Mouse (Mus musculus) CH12.LX (cell line): Measurements from ENCODE around the gene 1700067K01Rik. TPM values are rescaled to one million over a fixed set of nuclear protein-coding genes. Genes with fewer than 3 reads are reported as not detected.

Experiments
- DNase-seq: peaks from one replicate; pipeline ENCODE4 v3.0.0-alpha.2; 2013; ENCODE audit errors: extremely low read depth
- H3K27ac ChIP-seq: 2 replicates; pipeline ENCODE4 v1.5.1; 2012; ENCODE audit warnings: low read depth, mild to moderate bottlenecking, control low read depth, moderate library complexity; ENCODE audit not compliant: insufficient read depth
- H3K27me3 ChIP-seq: replicated peaks from 2 replicates; pipeline ENCODE3; 2012; ENCODE audit warnings: inconsistent platforms
- H3K36me3 ChIP-seq, 2 experiments: replicated peaks in 1 of 2; 2 replicates each; pipeline versions ENCODE3 to v1.6.1; 2012; ENCODE audit warnings: inconsistent platforms in 1 of 2, low read length in 1 of 2, mild to moderate bottlenecking in 1 of 2, mixed read lengths in 1 of 2, moderate library complexity in 1 of 2; ENCODE audit not compliant: control insufficient read depth in 1 of 2, insufficient read depth in 1 of 2
- H3K4me1 ChIP-seq, 2 experiments: 2 replicates each; pipeline ENCODE4 v1.6.1; 2012; ENCODE audit warnings: inconsistent platforms in 1 of 2, moderate library complexity in 1 of 2; ENCODE audit not compliant: insufficient read depth in 2 of 2, control insufficient read depth in 1 of 2
- H3K4me2 ChIP-seq: 2 replicates; pipeline ENCODE4 v1.6.1; 2012; ENCODE audit warnings: low read depth, mild to moderate bottlenecking, control low read depth; ENCODE audit not compliant: poor library complexity, insufficient read depth, severe bottlenecking
- H3K4me3 ChIP-seq, 3 experiments: fragments of 150-350 bp in 1 of 3; sonication (generic) in 1 of 3; replicated peaks in 1 of 3; 2 replicates each; pipeline versions ENCODE3 to v1.5.1; 2011 to 2012; ENCODE audit warnings: low read depth in 2 of 3, low read length in 2 of 3, mild to moderate bottlenecking in 2 of 3, moderate library complexity in 2 of 3, control low read depth in 1 of 3, improper control_type of control experiment in 1 of 3, inconsistent platforms in 1 of 3, mixed read lengths in 1 of 3; ENCODE audit not compliant: poor library complexity in 1 of 3
- H3K79me2 ChIP-seq: replicated peaks from 2 replicates; pipeline ENCODE4 v1.6.1; 2012; ENCODE audit warnings: mild to moderate bottlenecking, moderate library complexity; ENCODE audit not compliant: control insufficient read depth, poor library complexity, insufficient read depth, severe bottlenecking; ENCODE audit errors: extremely low read depth
- H3K9ac ChIP-seq: 2 replicates; pipeline ENCODE4 v1.6.1; 2012; ENCODE audit warnings: low read depth, mild to moderate bottlenecking, control low read depth, moderate library complexity; ENCODE audit not compliant: insufficient read depth
- H3K9me3 ChIP-seq: replicated peaks from 2 replicates; pipeline ENCODE3; 2012; ENCODE audit warnings: low read length, inconsistent platforms, mixed read lengths
- CTCF ChIP-seq, 2 experiments: IDR thresholded peaks in 1 of 2; conservative IDR thresholded peaks in 1 of 2; 2 replicates each; pipeline ENCODE4 v1.5.1; 2011 to 2012; ENCODE audit warnings: low read depth in 2 of 2, low read length in 2 of 2, improper control_type of control experiment in 1 of 2, inconsistent platforms in 1 of 2, mild to moderate bottlenecking in 1 of 2, moderate library complexity in 1 of 2
- ELF1 ChIP-seq: IDR thresholded peaks from 2 replicates; pipeline ENCODE4 v1.6.1; 2014; ENCODE audit warnings: low read depth, mild to moderate bottlenecking, inconsistent platforms, low read length, improper control_type of control experiment
- ETS1 ChIP-seq: conservative IDR thresholded peaks from 2 replicates; pipeline ENCODE4 v1.6.1; 2012; ENCODE audit warnings: low read depth, mild to moderate bottlenecking, inconsistent platforms, low read length, improper control_type of control experiment, moderate library complexity
- GABPA ChIP-seq: IDR thresholded peaks from 2 replicates; pipeline ENCODE4 v1.6.1; 2012; ENCODE audit warnings: low read depth, low read length, improper control_type of control experiment, inconsistent platforms; ENCODE audit not compliant: insufficient replicate concordance
- MAX ChIP-seq: IDR thresholded peaks from 2 replicates; pipeline ENCODE4 v1.6.1; 2011; ENCODE audit warnings: low read length, improper control_type of control experiment
- NRF1 ChIP-seq: IDR thresholded peaks from 2 replicates; pipeline ENCODE4 v1.6.1; 2014; ENCODE audit warnings: low read depth, mild to moderate bottlenecking, inconsistent platforms, low read length, improper control_type of control experiment, moderate library complexity
- POLR2AphosphoS2 ChIP-seq: IDR thresholded peaks from 2 replicates; pipeline ENCODE4 v1.6.1; 2011; ENCODE audit warnings: low read depth, low read length, improper control_type of control experiment
- SMC3 ChIP-seq: IDR thresholded peaks from 2 replicates; pipeline ENCODE4 v1.6.1; 2011; ENCODE audit warnings: low read depth, low read length, improper control_type of control experiment
- TCF12 ChIP-seq: IDR thresholded peaks from 2 replicates; pipeline ENCODE4 v1.6.1; 2014; ENCODE audit warnings: low read depth, mild to moderate bottlenecking, inconsistent platforms, low read length, improper control_type of control experiment
- UBTF ChIP-seq: IDR thresholded peaks from 2 replicates; pipeline ENCODE4 v1.6.1; 2012; ENCODE audit warnings: low read depth, mild to moderate bottlenecking, inconsistent platforms, low read length, improper control_type of control experiment, moderate library complexity
- USF1 ChIP-seq: IDR thresholded peaks from 2 replicates; pipeline ENCODE4 v1.6.1; 2014; ENCODE audit warnings: low read depth, mild to moderate bottlenecking, inconsistent platforms, low read length, improper control_type of control experiment
- ZNF384 ChIP-seq: IDR thresholded peaks from 2 replicates; pipeline ENCODE4 v1.6.1; 2012; ENCODE audit warnings: low read depth, low read length, improper control_type of control experiment, inconsistent platforms
- dilution Hi-C: fragments of 300-500 bp; cut with MboI; formaldehyde crosslinking; loops from 2 replicates; pipeline ENCODE4 v1.14.3; 2020; ENCODE audit warnings: low sequenced_read_pairs; ENCODE audit not compliant: extremely low pct_unique_long_range_greater_than_20kb, extremely low pct_ligation_motif_present
- in situ Hi-C: fragments of 300-500 bp; cut with MboI; formaldehyde crosslinking; loops from 3 replicates; pipeline ENCODE4 v1.14.3; 2019; ENCODE audit warnings: low sequenced_read_pairs, low pct_ligation_motif_present, low pct_unique_long_range_greater_than_20kb, mixed read lengths
- polyA plus RNA-seq: library from polyadenylated mRNA; unstranded; fragments of >175 nt; gene quantifications from 2 replicates; pipeline ENCODE4 v1.2.1, GENCODE M21; 2012; ENCODE audit warnings: low read depth; ENCODE audit not compliant: insufficient read length
- total RNA-seq, 2 experiments: library from RNA; depleted of rRNA; stranded (reverse); fragments of 300-350 nt in 1 of 2; fragments of >200 nt in 1 of 2; gene quantifications; 2 replicates each; pipeline ENCODE4 v1.2.3; 2012 to 2014

1700067K01Rik gene
- total and polyA plus RNA-seq, 3 experiments = 0.38 to 0.67 TPM; not detected in 1

- no peak for DNase-seq
- TF ChIP-seq UBTF (peak; percentile 98), USF1 (no peak), MAX (0 out of 2 replicates have a peak, but pooled peaks have one; percentile 24), GABPA (no peak), CTCF (conservative IDR thresholded peaks at IDR 0.05 in 1 of 2, IDR thresholded peaks at IDR 0.05 in 1 of 2; ENCODE audit: low read depth in 2 of 2, low read length in 2 of 2) (peak in 1 of 2 experiments; percentile 70; a peak in 2 of 4 replicates), ETS1 (no peak), TCF12 (0 out of 2 replicates have a peak, but pooled peaks have one; percentile 18), NRF1 (peak; percentile 45), ELF1 (peak; percentile 21; the same call in 1 of the 2 replicates), SMC3 (peak; percentile 36)
- Histone ChIP-seq H3K9ac (no peak overlapping the region), H3K9me3 (peaks cover 6% of the 10 kb centered on the region), H3K4me1 (peaks cover 6 to 18% of the 10 kb centered on the region in 2 experiments; a peak in 3 of 4 replicates), H3K4me2 (peak overlapping the region; percentile 87), H3K27me3 (peaks cover 30% of the 10 kb centered on the region), H3K79me2 (no peaks in the 10 kb centered on the region), H3K36me3 (no peaks in the 10 kb centered on the region), H3K4me3 (peak overlapping the region in 2 of 3 experiments; percentile 15 to 29), H3K27ac (no peak overlapping the region)
- dilution Hi-C loops (no loop called here), in situ Hi-C loops (no loop called here)
These were observed 9.6 kb downstream of the 1700067K01Rik start for GRCm38 (mm10) chr8:84010625-84011611.

GRCm38 (mm10) chr8:84011705-84012498, 10.6 kb downstream of the 1700067K01Rik start, which contains the start of gene 2210011C24Rik:
TSS of gene 2210011C24Rik (minus strand) at chr8:84012171.
- H3K4me1 ChIP-seq = peaks cover 6 to 18% of the 10 kb centered on the region in 2 experiments; a peak in 3 of 4 replicates
- no peak for TF ChIP-seq GABPA
- no peak for TF ChIP-seq MAX
- TF ChIP-seq POLR2AphosphoS2 = no peak
- peak; percentile 50 for TF ChIP-seq ZNF384
- H3K9ac ChIP-seq = no peak within 1 kb of the TSS
- dilution Hi-C loops (no loop called here), in situ Hi-C loops (no loop called here)
- no peaks in the 10 kb centered on the region for H3K36me3 ChIP-seq
- peaks cover 11% of the 10 kb centered on the region for H3K9me3 ChIP-seq
- H3K4me2 ChIP-seq = peak within 1 kb of the TSS; percentile 87
- peak within 1 kb of the TSS in 2 of 3 experiments; percentile 15 to 29 for H3K4me3 ChIP-seq
- no peak within 1 kb of the TSS for H3K27ac ChIP-seq
- no peaks in the 10 kb centered on the region for H3K79me2 ChIP-seq
- peaks cover 30% of the 10 kb centered on the region for H3K27me3 ChIP-seq
- DNase-seq = no peak
